Mouse (Mus musculus): ENCODE results near the gene Spink8. TPM values are rescaled to one million over a fixed set of nuclear protein-coding genes. Genes with fewer than 3 reads are reported as not detected.

The Spink8 gene
- polyA plus RNA-seq, 1 experiment: not detected

- TF ChIP-seq MAX (IDR thresholded peaks at IDR 0.05) (no peak), MYOG (IDR thresholded peaks at IDR 0.05; ENCODE audit: control insufficient read depth, extremely low read depth, insufficient read length) (no peak), CTCF (IDR thresholded peaks at IDR 0.05; ENCODE audit: control insufficient read depth, insufficient read depth, insufficient read length) (no peak), USF1 (IDR thresholded peaks at IDR 0.05; ENCODE audit: low read depth) (no peak), CEBPB (IDR thresholded peaks at IDR 0.05; ENCODE audit: low read depth) (no peak), FOSL1 (IDR thresholded peaks at IDR 0.05; ENCODE audit: insufficient read depth, low read length, poor library complexity, severe bottlenecking) (no peak), MYOD1 (IDR thresholded peaks at IDR 0.05; ENCODE audit: control insufficient read depth, insufficient read length, low read depth) (no peak)
- no peaks in the 10 kb centered on the region for H3K79me2 ChIP-seq (ENCODE audit: control insufficient read depth, insufficient read depth)
Measured at GRCm38 (mm10) chr9:109855947-109856346, 43.9 kb downstream of the Spink8 start.

GRCm38 (mm10) chr9:109862397-109863044 is 50.4 kb downstream of the Spink8 start:
- H3ac ChIP-seq (ENCODE audit: control insufficient read depth, insufficient read length, low read depth): no peak overlapping the region
- no peaks in the 10 kb centered on the region for H3K79me3 ChIP-seq (ENCODE audit: low read depth)
- TF ChIP-seq MAX (IDR thresholded peaks at IDR 0.05) (no peak), FOSL1 (IDR thresholded peaks at IDR 0.05; ENCODE audit: insufficient read depth, low read length, poor library complexity, severe bottlenecking) (no peak), CTCF (IDR thresholded peaks at IDR 0.05; ENCODE audit: control insufficient read depth, insufficient read depth, insufficient read length) (peak; percentile 62), USF1 (IDR thresholded peaks at IDR 0.05; ENCODE audit: low read depth) (no peak), MYOD1 (IDR thresholded peaks at IDR 0.05; ENCODE audit: control insufficient read depth, insufficient read length, low read depth) (no peak)
- H3K27me3 ChIP-seq (ENCODE audit: control insufficient read depth, insufficient read depth, insufficient read length): peaks cover 8% of the 10 kb centered on the region
- no peaks in the 10 kb centered on the region for H3K79me2 ChIP-seq (ENCODE audit: control insufficient read depth, insufficient read depth)
- no peaks in the 10 kb centered on the region for H3K36me3 ChIP-seq (ENCODE audit: control insufficient read depth, insufficient read depth)
- H3K4me3 ChIP-seq (ENCODE audit: insufficient read depth, poor library complexity, severe bottlenecking): no peak overlapping the region

More at GRCm38 (mm10) chr9:109855947-109856346, 43.9 kb downstream of the Spink8 start:
- Histone ChIP-seq H3K79me3 (ENCODE audit: low read depth) (no peaks in the 10 kb centered on the region), H3K27me3 (ENCODE audit: control insufficient read depth, insufficient read depth, insufficient read length) (peaks cover 8% of the 10 kb centered on the region), H3K4me3 (ENCODE audit: insufficient read depth, poor library complexity, severe bottlenecking) (no peak overlapping the region), H3K36me3 (ENCODE audit: control insufficient read depth, insufficient read depth) (no peaks in the 10 kb centered on the region), H3ac (ENCODE audit: control insufficient read depth, insufficient read length, low read depth) (no peak overlapping the region)

- TF ChIP-seq FOSL1 (IDR thresholded peaks at IDR 0.05; ENCODE audit: insufficient read depth, low read length, poor library complexity, severe bottlenecking) (no peak), MYOG (IDR thresholded peaks at IDR 0.05; ENCODE audit: control insufficient read depth, extremely low read depth, insufficient read length) (no peak), CEBPB (IDR thresholded peaks at IDR 0.05; ENCODE audit: low read depth) (no peak), USF1 (IDR thresholded peaks at IDR 0.05; ENCODE audit: low read depth) (no peak), MYOD1 (IDR thresholded peaks at IDR 0.05; ENCODE audit: control insufficient read depth, insufficient read length, low read depth) (no peak), CTCF (IDR thresholded peaks at IDR 0.05; ENCODE audit: control insufficient read depth, insufficient read depth, insufficient read length) (no peak)
- no peaks in the 10 kb centered on the region for H3K36me3 ChIP-seq (ENCODE audit: control insufficient read depth, insufficient read depth)
- no peaks in the 10 kb centered on the region for H3K79me3 ChIP-seq (ENCODE audit: low read depth)
- no peak overlapping the region for H3ac ChIP-seq (ENCODE audit: control insufficient read depth, insufficient read length, low read depth)
- H3K27me3 ChIP-seq (ENCODE audit: control insufficient read depth, insufficient read depth, insufficient read length): peaks cover 5% of the 10 kb centered on the region
- H3K4me3 ChIP-seq (ENCODE audit: insufficient read depth, poor library complexity, severe bottlenecking): no peak overlapping the region
- H3K79me2 ChIP-seq (ENCODE audit: control insufficient read depth, insufficient read depth): no peaks in the 10 kb centered on the region
Measured at GRCm38 (mm10) chr9:109863085-109863484, 51.0 kb downstream of the Spink8 start.

GRCm38 (mm10) chr9:109866218-109866617 is 54.1 kb downstream of the Spink8 start:
- Histone ChIP-seq H3K79me3 (ENCODE audit: low read depth) (no peaks in the 10 kb centered on the region), H3K36me3 (ENCODE audit: control insufficient read depth, insufficient read depth) (no peaks in the 10 kb centered on the region), H3K27me3 (ENCODE audit: control insufficient read depth, insufficient read depth, insufficient read length) (no peaks in the 10 kb centered on the region), H3K79me2 (ENCODE audit: control insufficient read depth, insufficient read depth) (no peaks in the 10 kb centered on the region), H3ac (ENCODE audit: control insufficient read depth, insufficient read length, low read depth) (no peak overlapping the region), H3K4me3 (ENCODE audit: insufficient read depth, poor library complexity, severe bottlenecking) (no peak overlapping the region)
- TF ChIP-seq CTCF (IDR thresholded peaks at IDR 0.05; ENCODE audit: control insufficient read depth, insufficient read depth, insufficient read length): no peak
- TF ChIP-seq MYOD1 (IDR thresholded peaks at IDR 0.05; ENCODE audit: control insufficient read depth, insufficient read length, low read depth): no peak
- TF ChIP-seq MYOG (IDR thresholded peaks at IDR 0.05; ENCODE audit: control insufficient read depth, extremely low read depth, insufficient read length): no peak
- no peak for TF ChIP-seq FOSL1 (IDR thresholded peaks at IDR 0.05; ENCODE audit: insufficient read depth, low read length, poor library complexity, severe bottlenecking)
- TF ChIP-seq CEBPB (IDR thresholded peaks at IDR 0.05; ENCODE audit: low read depth): no peak
- TF ChIP-seq MAX (IDR thresholded peaks at IDR 0.05): no peak
- TF ChIP-seq USF1 (IDR thresholded peaks at IDR 0.05; ENCODE audit: low read depth): no peak

- H3K4me3 ChIP-seq (ENCODE audit: insufficient read depth, poor library complexity, severe bottlenecking): no peak overlapping the region
Measured at GRCm38 (mm10) chr9:109870983-109871572, 59.0 kb downstream of the Spink8 start.

More at GRCm38 (mm10) chr9:109870983-109871572, 59.0 kb downstream of the Spink8 start:
- TF ChIP-seq FOSL1 (IDR thresholded peaks at IDR 0.05; ENCODE audit: insufficient read depth, low read length, poor library complexity, severe bottlenecking) (no peak), MYOG (IDR thresholded peaks at IDR 0.05; ENCODE audit: control insufficient read depth, extremely low read depth, insufficient read length) (no peak), MYOD1 (IDR thresholded peaks at IDR 0.05; ENCODE audit: control insufficient read depth, insufficient read length, low read depth) (no peak), CEBPB (IDR thresholded peaks at IDR 0.05; ENCODE audit: low read depth) (no peak), CTCF (IDR thresholded peaks at IDR 0.05; ENCODE audit: control insufficient read depth, insufficient read depth, insufficient read length) (no peak), MAX (IDR thresholded peaks at IDR 0.05) (no peak), USF1 (IDR thresholded peaks at IDR 0.05; ENCODE audit: low read depth) (no peak)
- no peak overlapping the region for H3ac ChIP-seq (ENCODE audit: control insufficient read depth, insufficient read length, low read depth)
- H3K27me3 ChIP-seq (ENCODE audit: control insufficient read depth, insufficient read depth, insufficient read length): no peaks in the 10 kb centered on the region
- peaks cover 7% of the 10 kb centered on the region for H3K79me2 ChIP-seq (ENCODE audit: control insufficient read depth, insufficient read depth)
- H3K36me3 ChIP-seq (ENCODE audit: control insufficient read depth, insufficient read depth): no peaks in the 10 kb centered on the region
- peaks cover 3% of the 10 kb centered on the region for H3K79me3 ChIP-seq (ENCODE audit: low read depth)

Data from C2C12 (cell line).